Mouse (Mus musculus): ENCODE results near the gene Lce3b. TPM values are rescaled to one million over a fixed set of nuclear protein-coding genes. Genes with fewer than 3 reads are reported as not detected.

Lce3b gene
- total RNA-seq (2021), result not detected
- long read RNA-seq, experiment 1, result 0 reads
- long read RNA-seq, experiment 2, result 0 reads

DNA sequence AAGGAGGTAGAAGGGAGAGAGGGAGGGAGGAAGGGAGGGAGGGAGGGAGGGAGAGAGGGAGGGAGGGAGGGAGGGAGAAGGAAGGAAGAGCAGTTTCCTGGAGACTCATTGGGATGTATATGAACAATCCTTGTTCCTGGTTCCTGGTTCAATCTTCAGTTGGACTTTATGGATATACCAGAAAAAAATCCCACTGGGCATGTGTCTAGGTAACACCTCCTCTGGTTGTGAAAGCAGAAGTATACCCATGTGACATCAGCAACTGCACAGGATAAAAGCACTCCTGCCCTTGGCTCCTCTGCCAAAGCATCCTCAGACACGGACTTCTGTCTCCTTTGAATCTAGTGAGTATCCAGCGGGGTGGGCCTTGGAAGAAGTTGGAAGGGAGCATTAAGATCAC, at the start of gene Lce3b:
Gene Lce3b, plus strand, starts transcription at position 301 of the 400 bp plus-strand sequence.
- no peak within 1 kb of the TSS for H3K4me3 ChIP-seq
- no peak for DNase-seq (ENCODE audit: low spot score in 2 of 2)
- TF ChIP-seq CTCF (conservative IDR thresholded peaks at IDR 0.05), result no peak
- H3K27ac ChIP-seq, result no peak within 1 kb of the TSS

DNA sequence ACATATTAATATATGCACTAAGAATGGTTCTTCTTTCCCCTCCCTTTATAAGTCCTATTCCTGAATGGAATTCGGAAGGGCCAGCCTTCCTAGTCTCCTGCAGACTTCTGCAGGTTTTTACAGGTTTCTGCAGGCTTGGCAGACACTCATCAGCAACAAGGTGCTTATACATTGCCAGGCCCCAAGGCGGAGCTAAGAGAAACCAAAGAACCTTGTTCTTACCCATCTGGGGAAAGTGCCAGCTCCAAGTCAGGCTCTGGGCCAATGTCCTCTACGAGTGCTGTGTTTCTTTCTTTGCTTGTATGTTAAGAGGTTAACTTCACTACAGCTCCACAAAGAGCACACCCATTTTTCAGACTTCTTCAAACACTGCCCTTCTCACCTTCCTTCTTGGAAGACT, 38.7 kb upstream of the Lce3b start:
- DNase-seq (ENCODE audit: low spot score in 2 of 2), result no peak
- Histone ChIP-seq H3K27ac (no peak overlapping the region), H3K4me3 (no peak overlapping the region)
- no peak for TF ChIP-seq CTCF (conservative IDR thresholded peaks at IDR 0.05)

DNA sequence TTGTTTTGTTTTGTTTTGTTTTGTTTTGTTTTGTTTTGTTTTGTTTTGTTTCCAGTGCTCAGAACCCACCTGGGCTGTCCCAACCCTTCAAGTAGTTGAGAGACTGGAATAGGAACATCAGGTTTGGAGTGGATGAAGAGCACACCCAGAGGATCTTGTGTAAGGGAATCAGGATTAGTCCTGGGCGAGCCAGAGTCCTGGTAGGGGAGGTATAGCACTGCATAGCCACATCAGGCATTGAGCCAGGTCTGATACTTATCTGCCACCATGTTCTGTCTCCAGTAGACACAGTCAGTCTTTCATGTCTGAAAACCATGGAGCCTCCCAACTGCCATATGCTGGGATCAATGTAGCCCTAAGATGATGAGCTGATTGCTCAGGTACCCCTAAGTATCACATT, 38.3 kb upstream of the Lce3b start:
- DNase-seq (ENCODE audit: low spot score in 2 of 2), result no peak
- no peak for TF ChIP-seq CTCF (conservative IDR thresholded peaks at IDR 0.05)
- H3K27ac ChIP-seq, result no peak overlapping the region
- no peak overlapping the region for H3K4me3 ChIP-seq

DNA sequence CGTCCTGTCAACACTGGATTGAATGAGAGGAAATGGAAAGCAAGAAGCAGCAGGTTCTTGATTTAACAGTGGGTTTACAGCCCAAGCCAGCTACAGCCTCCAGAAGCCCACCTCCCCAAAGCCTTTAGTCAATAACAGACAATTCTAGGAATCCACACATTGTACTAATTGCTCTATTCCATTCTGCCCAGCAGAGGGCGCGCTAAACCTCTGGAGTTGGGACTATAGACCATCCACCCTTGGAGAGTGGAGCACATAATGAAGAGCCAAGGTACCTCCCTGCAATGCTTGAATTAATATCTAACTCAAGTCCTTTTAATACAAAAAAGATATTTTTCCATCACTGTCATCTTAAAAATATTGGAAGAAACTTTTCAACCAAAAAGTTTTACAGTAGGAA, 29.8 kb upstream of the Lce3b start:
- Histone ChIP-seq H3K4me3 (no peak overlapping the region), H3K27ac (no peak overlapping the region)
- peak in 1 of 2 experiments; percentile 50 for DNase-seq (ENCODE audit: low spot score in 2 of 2)
- TF ChIP-seq CTCF (conservative IDR thresholded peaks at IDR 0.05), result peak; percentile 85

DNA sequence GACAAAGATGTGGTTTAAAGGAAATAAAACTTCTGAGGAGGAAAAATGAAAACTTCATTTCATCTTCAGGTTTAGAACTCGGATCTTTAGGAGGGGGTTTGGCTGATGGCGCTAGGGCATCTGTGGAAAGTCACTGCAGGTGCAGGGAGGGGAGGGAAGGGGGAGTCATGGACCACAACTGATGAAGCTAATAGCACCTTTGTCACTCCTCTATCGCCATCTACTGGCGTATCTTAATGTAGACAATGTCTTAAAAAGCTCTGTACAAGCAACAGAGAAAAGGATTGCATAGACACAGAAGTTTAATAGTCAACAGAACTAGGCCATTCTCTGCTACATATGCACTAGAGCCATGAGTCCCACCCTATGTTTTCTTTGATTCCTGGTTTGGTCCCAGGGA, 29.1 kb upstream of the Lce3b start:
- H3K27ac ChIP-seq, result no peak overlapping the region
- H3K4me3 ChIP-seq, result no peak overlapping the region
- DNase-seq (ENCODE audit: low spot score in 2 of 2), result peak in 1 of 2 experiments; percentile 12
- peak; percentile 65 for TF ChIP-seq CTCF (conservative IDR thresholded peaks at IDR 0.05)

DNA sequence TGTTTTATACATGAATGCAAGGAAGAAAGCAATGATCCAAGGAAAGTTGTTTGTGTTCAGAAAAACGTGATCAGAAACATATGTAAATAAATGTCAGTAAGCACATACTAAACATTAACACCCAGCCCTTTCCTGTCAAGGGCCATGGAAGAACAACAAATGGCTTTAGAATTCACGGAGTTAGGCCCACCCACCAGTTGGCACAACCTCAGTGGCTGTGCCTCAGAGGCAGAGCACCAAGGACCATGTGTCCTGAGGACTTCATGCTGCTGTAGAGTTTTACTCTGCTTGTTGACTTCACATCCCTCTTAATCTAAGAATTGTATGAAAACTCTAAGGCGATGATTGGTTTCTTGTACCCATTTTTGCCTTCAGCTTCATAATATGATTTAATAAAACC, 27.6 kb upstream of the Lce3b start:
- Histone ChIP-seq H3K4me3 (no peak overlapping the region), H3K27ac (no peak overlapping the region)
- TF ChIP-seq CTCF (conservative IDR thresholded peaks at IDR 0.05), result no peak
- no peak for DNase-seq (ENCODE audit: low spot score in 2 of 2)

DNA sequence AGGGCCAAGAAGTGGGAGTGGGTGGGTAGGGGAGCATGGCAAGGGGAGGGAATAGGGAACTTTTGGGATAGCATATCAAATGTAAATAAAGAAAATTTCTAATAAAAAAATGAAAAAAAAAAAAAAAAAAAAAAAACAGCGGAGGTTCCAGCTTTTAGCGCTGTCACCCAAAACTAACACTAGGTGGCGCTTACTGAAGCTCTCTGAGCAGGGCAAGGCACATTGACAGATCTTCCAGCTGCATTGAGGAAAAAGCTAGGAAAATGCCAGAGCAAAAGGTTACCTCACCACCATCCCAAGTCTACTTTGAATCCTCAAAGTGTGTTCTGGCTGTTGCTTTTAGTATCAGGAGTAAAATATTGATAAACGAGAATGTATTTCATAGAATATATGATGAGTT, 25.2 kb upstream of the Lce3b start:
- no peak overlapping the region for H3K4me3 ChIP-seq
- peak; percentile 3 to 29 for DNase-seq (ENCODE audit: low spot score in 2 of 2)
- no peak overlapping the region for H3K27ac ChIP-seq
- peak; percentile 83 for TF ChIP-seq CTCF (conservative IDR thresholded peaks at IDR 0.05)

DNA sequence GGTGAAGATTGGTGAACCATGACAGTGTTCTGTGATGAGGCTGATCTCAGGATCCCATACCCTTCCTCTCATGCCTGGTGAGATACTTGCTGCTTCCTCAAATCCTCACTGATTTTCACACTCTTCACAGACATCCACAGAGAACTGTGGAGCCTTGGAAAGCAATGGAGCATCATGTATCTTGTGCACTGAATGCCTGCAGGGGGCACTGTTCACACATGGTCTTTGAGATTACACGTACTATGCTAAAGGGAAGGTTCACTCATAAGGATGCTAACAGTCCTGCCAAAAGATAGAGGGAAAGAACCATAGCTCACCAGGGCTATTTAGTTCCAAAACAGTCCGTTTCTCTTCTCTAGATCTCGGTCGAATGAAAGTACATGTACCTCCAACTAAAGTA, 12.4 kb upstream of the Lce3b start:
- peak; percentile 73 for TF ChIP-seq CTCF (conservative IDR thresholded peaks at IDR 0.05)
- Histone ChIP-seq H3K4me3 (no peak overlapping the region), H3K27ac (no peak overlapping the region)
- DNase-seq (ENCODE audit: low spot score in 2 of 2), result peak; percentile 15 to 20

DNA sequence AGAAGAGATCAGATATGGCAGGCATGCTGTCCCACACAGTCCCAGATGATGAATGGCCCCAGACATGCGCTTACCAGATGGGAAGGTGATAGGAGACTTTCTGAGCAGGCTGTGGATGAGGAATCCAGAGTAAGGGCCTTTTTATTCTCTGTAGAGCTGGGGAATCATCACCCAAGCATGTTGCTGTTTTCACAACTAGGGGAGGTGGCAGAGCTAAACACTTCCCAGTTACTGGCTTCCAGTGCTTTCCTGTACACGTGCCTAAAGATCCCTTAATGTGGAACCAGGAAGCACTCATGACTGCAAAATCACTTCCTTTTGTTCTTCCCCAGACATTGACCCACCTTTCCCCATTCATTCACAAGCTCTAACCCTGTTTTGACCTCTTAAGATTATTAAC, 6.6 kb upstream of the Lce3b start, which contains the start of gene Lce3a:
Gene Lce3a, minus strand, starts transcription at position 101 of the 400 bp plus-strand sequence.
- H3K4me3 ChIP-seq, result no peak within 1 kb of the TSS
- TF ChIP-seq CTCF (conservative IDR thresholded peaks at IDR 0.05), result no peak
- no peak for DNase-seq (ENCODE audit: low spot score in 2 of 2)
- H3K27ac ChIP-seq, result no peak within 1 kb of the TSS

DNA sequence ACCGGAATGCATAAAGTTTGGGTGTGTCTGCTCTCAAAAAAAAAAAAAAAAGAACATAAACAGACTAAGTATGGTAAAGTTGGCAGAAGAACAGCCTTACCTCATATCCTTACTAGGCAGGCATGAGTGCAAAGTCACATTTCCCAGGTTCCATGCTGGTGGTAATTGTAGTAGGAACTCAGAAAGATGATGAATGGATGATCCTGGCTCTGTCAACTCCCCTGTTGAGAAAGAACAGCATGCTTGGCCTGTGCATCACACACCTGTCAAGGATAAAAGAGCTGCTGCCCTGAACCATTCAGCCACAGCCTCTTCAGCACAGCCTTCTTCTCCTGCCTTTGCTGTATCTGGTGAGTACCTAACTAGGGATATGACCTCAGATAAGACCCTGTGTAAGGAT, 11.4 kb downstream of the Lce3b start, which contains the start of gene Lce3c:
Gene Lce3c, plus strand, starts transcription at position 301 of the 400 bp plus-strand sequence.
- Histone ChIP-seq H3K4me3 (no peak within 1 kb of the TSS), H3K27ac (no peak within 1 kb of the TSS)
- TF ChIP-seq CTCF (conservative IDR thresholded peaks at IDR 0.05), result no peak
- DNase-seq (ENCODE audit: low spot score in 2 of 2), result no peak

DNA sequence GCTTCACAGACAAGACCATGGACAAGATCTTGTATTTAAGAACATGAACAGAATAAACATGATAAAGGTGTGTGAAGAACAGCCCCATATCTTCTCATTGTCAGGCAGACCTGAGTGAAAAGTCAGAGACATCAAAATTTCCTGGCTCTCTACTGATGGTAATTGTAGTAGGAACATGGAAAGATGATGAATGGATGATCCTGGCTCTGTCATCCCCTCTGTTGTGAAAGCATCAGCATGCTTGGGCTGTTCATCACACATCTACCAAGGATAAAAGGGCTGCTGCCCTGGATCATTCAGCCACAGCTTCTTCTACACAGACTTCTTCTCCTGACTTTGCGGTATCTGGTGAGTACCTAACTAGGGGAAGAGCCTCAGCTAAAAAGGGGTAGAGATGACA, 24.3 kb downstream of the Lce3b start, which contains the start of gene Lce3d:
Gene Lce3d, plus strand, starts transcription at position 301 of the 400 bp plus-strand sequence.
- no peak within 1 kb of the TSS for H3K4me3 ChIP-seq
- no peak within 1 kb of the TSS for H3K27ac ChIP-seq
- no peak for TF ChIP-seq CTCF (conservative IDR thresholded peaks at IDR 0.05)
- no peak for DNase-seq (ENCODE audit: low spot score in 2 of 2)

DNA sequence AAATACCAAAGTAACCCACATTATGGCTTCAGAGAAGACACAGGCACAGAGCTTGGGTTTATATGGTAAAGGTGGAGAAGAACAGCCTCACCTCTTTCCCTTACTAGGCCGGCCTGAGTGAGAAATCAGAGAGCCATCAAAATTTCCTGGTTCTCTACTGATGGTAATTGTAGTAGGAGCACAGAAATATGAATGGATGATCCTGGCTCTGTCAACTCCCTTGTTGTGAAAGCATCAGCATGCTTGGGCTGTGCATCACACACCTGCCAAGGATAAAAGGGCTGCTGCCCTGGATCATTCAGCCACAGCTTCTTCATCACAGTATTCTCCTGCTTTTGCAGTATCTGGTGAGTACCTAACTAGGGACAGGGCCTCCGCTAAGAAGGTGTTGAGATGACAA, 34.0 kb downstream of the Lce3b start, which contains the start of gene Lce3e:
Gene Lce3e, plus strand, starts transcription at position 301 of the 400 bp plus-strand sequence.
- no peak within 1 kb of the TSS for H3K27ac ChIP-seq
- TF ChIP-seq CTCF (conservative IDR thresholded peaks at IDR 0.05), result no peak
- DNase-seq (ENCODE audit: low spot score in 2 of 2), result no peak
- H3K4me3 ChIP-seq, result no peak within 1 kb of the TSS

DNA sequence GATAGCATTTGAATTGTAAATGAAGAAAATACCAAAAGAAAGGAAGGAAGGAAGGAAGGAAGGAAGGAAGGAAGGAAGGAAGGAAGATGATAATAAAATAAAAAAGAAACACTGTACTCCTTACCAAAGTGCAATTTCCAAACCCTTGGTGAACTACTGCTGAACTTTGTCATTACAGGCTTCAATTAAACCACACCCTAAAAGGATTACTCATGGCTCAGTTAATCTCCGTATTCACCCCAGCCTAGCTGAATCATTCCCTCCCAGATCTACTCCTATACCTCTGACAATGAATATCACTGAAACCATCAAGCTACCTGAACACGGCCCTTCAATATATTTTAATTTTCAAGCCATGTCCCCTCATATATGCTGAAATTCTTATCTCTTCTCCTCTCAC, 45.7 kb downstream of the Lce3b start:
- no peak for DNase-seq (ENCODE audit: low spot score in 2 of 2)
- Histone ChIP-seq H3K27ac (no peak overlapping the region), H3K4me3 (no peak overlapping the region)
- no peak for TF ChIP-seq CTCF (conservative IDR thresholded peaks at IDR 0.05)

Other genes starting within 250 kb of the Lce3b start
- not detected for gene Lce1d, start 245.8 kb upstream of the Lce3b start, total RNA-seq (2021)
- not detected for gene Lce1e, start 223.9 kb upstream of the Lce3b start, total RNA-seq (2021)
- not detected for gene Lce1f, start 212.6 kb upstream of the Lce3b start, total RNA-seq (2021)
- gene Gm38119, start 193.9 kb upstream of the Lce3b start, total RNA-seq (2021), result not detected
- not detected for gene Lce1g, start 180.6 kb upstream of the Lce3b start, total RNA-seq (2021)
- gene Lce1h, start 167.9 kb upstream of the Lce3b start, total RNA-seq (2021), result not detected
- not detected for gene Lce1i, start 154.1 kb upstream of the Lce3b start, total RNA-seq (2021)
- not detected for gene Lce1j, start 142.5 kb upstream of the Lce3b start, total RNA-seq (2021)
- not detected for gene Lce1k, start 125.1 kb upstream of the Lce3b start, total RNA-seq (2021)
- gene Kprp, start 105.7 kb upstream of the Lce3b start, total RNA-seq (2021), result not detected
- not detected for gene Lce1l, start 81.7 kb upstream of the Lce3b start, total RNA-seq (2021)
- not detected for gene 2310050C09Rik, start 62.8 kb upstream of the Lce3b start, total RNA-seq (2021)
- not detected for gene Lce3a, start 6.7 kb upstream of the Lce3b start, total RNA-seq (2021)
- not detected for gene Lce3c, start 11.5 kb downstream of the Lce3b start, total RNA-seq (2021)
- gene Lce3d, start 24.4 kb downstream of the Lce3b start, total RNA-seq (2021), result not detected
- not detected for gene Lce3e, start 34.1 kb downstream of the Lce3b start, total RNA-seq (2021)
- not detected for gene Lce3f, start 59.2 kb downstream of the Lce3b start, total RNA-seq (2021)
- gene Crct1, start 82.7 kb downstream of the Lce3b start, total RNA-seq (2021), result not detected
- gene Lce1m, start 86.1 kb downstream of the Lce3b start, total RNA-seq (2021), result not detected
- not detected for gene Gm4858, start 135.8 kb downstream of the Lce3b start, total RNA-seq (2021)
- gene Crnn, start 211.8 kb downstream of the Lce3b start, total RNA-seq (2021), result not detected